Mouse (Mus musculus) layer of hippocampus, adult 2 months (tissue): ENCODE measurements at regions not wholly inside any gene's neighbourhood (a gene's known extent, or its start where the extent isn't known, plus 50 kb on each side); places are given as distances from the start of the nearest gene placed in this dataset.

Experiments used
- DNase-seq, 2 experiments: peaks; one replicate each; pipeline ENCODE4 v3.0.0; 2022; ENCODE audit warnings: low spot score in 2 of 2
- H3K27ac ChIP-seq: fragments of 200-600 bp; 2 replicates; pipeline ENCODE4 v1.8.1; 2022
- H3K4me3 ChIP-seq: fragments of 200-600 bp; 2 replicates; pipeline ENCODE4 v1.8.1; 2022; ENCODE audit warnings: mild to moderate bottlenecking
- CTCF ChIP-seq: fragments of 200-600 bp; conservative IDR thresholded peaks from 2 replicates; pipeline ENCODE4 v1.8.1; 2022; ENCODE audit warnings: antibody characterized with exemption, mild to moderate bottlenecking, moderate library complexity

DNA sequence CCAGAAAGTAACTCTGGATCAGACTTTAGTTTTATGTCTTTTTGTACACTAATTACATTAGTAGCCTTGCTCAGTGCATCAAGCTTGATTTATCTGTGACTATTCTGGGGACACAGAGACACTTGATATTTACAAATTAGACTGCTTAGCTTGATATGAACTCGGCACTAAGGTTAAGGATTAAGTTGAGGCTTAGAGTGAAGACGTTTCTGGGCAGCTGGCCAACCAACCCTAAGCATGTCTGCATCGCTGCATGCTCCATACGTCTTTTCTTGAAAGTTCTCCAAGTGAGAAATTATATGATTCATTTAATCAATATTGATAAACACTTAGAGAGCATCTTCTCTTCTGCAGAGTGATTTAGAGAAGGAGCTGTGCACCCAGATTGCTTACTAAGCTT lies 352.6 kb upstream of the Slitrk1 start:
- no peak overlapping the region for H3K27ac ChIP-seq
- no peak overlapping the region for H3K4me3 ChIP-seq
- DNase-seq = no peak
- TF ChIP-seq CTCF = no peak

DNA sequence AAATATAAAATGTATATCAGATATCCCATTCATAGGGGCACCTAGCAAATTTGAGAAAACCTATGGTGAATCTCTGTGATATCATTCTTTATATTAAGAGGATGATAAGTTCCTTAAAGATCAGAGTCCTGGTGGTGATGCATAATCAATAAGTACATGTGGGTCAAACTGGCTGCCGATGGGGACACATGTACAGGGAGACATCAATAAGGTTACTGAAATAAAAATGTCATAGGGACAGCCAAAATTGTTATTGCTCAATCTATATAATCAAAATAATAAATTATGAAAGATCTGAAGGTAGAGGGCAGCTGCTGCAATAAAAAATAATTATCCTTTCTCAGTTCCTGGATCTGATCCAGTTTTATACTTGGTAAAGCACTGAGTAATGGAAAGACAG lies 348.0 kb upstream of the Slitrk1 start:
- no peak for TF ChIP-seq CTCF
- no peak overlapping the region for H3K4me3 ChIP-seq
- no peak for DNase-seq
- H3K27ac ChIP-seq = no peak overlapping the region

DNA sequence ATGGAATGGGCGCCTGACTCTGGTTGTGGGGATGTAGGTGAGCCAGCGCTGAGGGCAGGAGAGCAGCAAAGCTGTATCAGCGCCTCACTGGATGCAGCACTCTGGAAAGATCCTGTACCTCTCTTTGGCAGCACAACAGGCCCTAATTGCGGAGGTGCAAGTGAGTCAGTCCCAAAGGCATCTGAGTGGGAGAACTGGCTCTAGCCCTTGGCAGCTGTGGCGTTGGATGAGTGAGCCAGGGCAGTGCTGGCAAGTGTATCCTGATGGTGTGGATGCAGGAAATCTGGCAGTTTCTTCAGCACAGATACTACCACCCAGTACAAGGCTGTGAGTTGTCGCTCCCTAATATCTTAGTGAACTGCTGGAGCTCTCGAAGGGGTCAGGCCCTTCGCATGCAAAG lies 300.9 kb upstream of the Slitrk1 start:
- peak; percentile 14 to 21 for DNase-seq

DNA sequence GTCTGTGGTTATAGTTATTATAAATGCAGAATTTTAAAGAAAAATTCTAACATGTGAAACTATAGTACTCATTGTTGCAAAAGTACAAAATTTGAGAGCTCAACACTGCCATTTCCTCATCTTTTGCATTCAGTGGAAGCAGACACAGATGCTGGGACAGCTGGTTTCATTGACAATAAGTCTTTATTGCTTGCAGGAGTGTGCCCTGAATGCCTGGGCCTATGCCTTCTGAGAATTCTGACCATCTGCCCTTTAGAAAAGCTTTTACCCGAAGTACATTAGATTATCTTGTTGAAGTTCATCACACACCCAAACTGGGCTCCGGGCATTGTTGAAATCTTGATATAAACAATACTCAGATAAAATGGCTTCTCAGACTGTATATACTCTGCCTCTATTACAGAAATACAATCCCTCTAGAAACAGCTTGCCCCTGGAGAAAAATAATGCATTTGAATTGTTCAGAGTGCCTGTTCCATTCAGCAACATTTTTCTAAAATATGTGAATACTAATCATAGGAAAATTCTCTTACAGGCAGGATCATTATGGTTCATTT lies 266.1 kb upstream of the Slitrk1 start:
- DNase-seq = peak; percentile 11 to 39
- no peak overlapping the region for H3K27ac ChIP-seq
- TF ChIP-seq CTCF = no peak
- no peak overlapping the region for H3K4me3 ChIP-seq

More for the DNA sequence above, 300.9 kb upstream of the Slitrk1 start:
- Histone ChIP-seq H3K27ac (no peak overlapping the region), H3K4me3 (no peak overlapping the region)
- no peak for TF ChIP-seq CTCF

DNA sequence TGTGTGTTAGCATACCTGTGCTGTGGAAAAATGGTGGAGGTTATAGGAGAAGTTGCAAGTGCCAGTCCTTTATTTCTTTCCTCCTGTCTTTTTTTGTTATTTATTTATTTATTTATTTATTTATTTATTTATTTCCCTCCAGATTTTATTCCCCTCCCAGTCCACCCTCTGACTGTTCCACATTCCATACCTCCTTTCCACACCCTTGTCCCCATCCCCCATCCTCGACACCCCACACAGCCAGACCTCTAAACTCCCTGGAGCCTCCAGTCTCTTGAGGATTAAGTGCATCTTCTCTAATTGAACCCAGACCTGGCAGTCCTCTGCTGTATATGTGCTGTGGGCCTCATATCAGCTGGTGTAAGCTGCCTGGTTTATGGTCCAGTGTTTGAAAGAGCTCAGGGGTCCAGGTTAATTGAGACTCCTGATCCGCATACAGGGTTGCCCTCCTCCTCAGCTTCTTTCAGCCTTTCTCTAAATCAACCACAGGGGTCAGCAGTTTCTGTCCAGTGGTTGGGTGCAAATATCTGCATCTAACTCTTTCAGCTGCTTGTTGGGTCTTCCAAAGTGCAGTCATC lies 262.7 kb upstream of the Slitrk1 start:
- no peak for TF ChIP-seq CTCF
- H3K27ac ChIP-seq = no peak overlapping the region
- H3K4me3 ChIP-seq = no peak overlapping the region
- no peak for DNase-seq

DNA sequence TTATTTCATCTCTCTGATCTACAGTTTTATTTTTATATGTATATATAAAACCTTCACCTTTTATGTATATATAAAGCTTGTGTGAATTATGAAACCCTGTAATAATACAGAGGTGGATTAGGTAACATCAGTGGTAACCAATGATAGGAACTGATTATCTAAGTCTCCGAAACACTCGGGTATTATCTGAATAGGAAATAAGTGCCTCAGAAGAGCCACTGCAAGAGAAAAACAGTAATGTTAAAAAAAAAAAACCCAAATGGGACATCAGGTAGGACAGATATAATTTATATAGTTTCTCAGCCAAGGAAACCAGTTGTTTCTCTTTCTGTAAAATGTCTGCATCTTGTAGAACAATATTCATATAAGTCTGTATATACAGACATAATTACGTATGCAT lies 261.9 kb upstream of the Slitrk1 start:
- Histone ChIP-seq H3K4me3 (no peak overlapping the region), H3K27ac (no peak overlapping the region)
- no peak for TF ChIP-seq CTCF
- DNase-seq = no peak
